Mouse (Mus musculus): ENCODE results near the gene Gpr107. TPM values are rescaled to one million over a fixed set of nuclear protein-coding genes. Genes with fewer than 3 reads are reported as not detected.

Gpr107 gene
- total RNA-seq (2021): 10 to 100 TPM; 45.0 to 52.4 TPM

DNA sequence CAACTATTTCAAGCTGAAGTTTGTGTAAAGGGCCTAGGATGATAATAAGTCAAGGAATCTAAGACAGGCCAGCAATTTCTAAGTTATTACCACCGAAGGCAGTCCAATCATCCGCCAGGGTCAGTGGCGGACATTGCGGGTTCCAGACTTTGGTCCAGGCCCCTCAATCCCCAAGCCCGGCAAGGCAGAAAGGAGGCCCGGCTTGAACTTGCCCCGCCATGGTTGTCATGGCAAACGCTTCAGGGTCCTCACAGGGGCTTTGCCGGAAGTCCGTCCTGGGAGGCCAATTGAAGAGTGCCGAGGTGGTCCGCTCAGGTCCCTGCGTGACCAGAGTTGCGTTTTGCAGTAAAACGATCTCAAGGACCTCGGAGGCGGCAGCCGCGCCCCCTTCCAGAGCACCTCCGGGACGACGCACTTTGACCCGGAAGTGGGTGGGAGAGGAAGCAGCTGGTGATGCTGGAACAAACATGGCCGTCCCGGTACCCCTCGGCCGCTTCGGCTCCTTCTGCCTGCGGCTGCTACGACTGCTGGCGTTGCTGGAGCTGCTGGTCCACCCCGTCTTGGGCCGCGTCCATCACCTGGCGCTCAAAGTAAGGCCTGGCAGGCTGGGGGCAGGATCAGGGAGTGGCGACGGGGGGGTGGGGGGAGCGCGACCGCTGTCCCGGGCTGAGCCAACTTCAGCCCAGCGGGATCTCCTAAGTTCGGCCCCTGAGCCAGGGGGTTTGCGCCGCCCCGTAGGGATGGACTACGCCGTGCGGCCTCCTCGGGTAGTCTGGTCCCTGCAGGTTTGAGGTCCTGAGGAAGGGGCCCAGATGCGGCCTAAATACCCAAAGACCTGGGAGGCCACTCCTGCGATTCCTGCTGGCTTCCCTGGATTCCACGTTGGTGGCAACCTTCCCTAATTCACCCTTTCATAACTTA, at the start of gene Gpr107:
Gpr107 (plus strand) TSS at position 425 of the 921 bp plus-strand sequence.
- DNase-seq (ENCODE audit: low spot score in 2 of 2): peak; percentile 82 to 84
- intact Hi-C loops (cut with DNase I): no loop called here

DNA sequence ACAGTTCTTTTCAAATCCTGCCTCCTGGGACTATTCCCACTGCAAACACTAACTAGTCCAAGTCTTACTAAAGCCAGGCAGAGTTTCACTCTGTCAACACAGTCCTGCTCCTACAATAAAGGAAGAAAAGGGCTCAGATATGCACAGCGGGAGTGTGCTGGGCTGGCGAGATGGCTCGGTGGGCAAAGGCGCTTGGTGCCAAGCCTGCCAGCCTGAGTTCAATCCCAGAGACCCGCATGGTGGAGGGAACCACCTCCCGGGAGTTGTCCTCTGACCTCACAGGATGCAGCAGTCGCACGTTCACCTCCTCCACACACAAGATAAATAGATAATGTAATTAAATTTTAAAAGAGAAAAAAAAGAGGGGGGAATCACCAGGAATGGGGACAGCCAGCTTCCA, 48.8 kb upstream of the Gpr107 start:
- no peak for DNase-seq (ENCODE audit: low spot score in 2 of 2)

DNA sequence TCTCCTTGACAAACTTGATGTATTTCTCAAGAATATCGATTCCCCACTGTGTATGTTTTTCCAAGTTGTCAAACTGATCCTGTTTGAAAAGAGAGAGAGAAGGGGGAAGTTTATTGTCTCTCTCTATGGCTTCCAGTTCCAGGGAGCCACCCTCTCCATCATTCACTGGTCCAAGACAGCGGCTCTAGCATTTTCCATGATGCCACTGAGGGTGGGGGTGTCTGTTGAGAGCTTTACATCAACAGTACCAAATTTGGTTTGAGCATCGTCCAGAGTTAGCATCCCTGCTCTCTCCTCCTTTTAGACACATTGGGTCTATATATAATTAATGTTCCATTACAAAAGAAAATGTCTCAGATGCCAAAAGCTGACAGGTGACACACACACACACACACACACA, 46.8 kb upstream of the Gpr107 start:
- peak in 1 of 2 experiments; percentile 21 for DNase-seq (ENCODE audit: low spot score in 2 of 2)
- intact Hi-C loops (cut with DNase I): no loop called here

More for the DNA sequence above, 48.8 kb upstream of the Gpr107 start:
- intact Hi-C loops (cut with DNase I): no loop called here

DNA sequence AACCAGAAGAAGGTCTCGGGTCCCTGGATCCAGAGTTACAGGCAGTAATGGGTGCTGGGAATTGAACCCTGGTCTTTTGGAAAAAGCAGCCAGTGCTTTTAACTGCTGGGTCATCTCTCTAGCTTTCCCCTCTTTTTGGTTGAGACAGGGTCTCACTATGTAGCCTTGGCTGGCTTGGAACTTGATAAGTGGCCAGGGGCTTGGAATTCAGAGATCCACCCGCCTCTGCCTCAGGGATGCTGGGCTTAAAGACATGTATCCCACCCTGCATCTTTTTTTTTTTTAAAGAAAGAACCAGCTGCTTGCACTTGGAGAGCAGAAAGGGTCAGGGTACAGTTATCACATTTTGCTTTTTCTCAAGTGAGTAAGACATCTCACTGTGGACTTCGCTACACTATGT, 46.1 kb upstream of the Gpr107 start:
- intact Hi-C loops (cut with DNase I): no loop called here
- DNase-seq (ENCODE audit: low spot score in 2 of 2): no peak

DNA sequence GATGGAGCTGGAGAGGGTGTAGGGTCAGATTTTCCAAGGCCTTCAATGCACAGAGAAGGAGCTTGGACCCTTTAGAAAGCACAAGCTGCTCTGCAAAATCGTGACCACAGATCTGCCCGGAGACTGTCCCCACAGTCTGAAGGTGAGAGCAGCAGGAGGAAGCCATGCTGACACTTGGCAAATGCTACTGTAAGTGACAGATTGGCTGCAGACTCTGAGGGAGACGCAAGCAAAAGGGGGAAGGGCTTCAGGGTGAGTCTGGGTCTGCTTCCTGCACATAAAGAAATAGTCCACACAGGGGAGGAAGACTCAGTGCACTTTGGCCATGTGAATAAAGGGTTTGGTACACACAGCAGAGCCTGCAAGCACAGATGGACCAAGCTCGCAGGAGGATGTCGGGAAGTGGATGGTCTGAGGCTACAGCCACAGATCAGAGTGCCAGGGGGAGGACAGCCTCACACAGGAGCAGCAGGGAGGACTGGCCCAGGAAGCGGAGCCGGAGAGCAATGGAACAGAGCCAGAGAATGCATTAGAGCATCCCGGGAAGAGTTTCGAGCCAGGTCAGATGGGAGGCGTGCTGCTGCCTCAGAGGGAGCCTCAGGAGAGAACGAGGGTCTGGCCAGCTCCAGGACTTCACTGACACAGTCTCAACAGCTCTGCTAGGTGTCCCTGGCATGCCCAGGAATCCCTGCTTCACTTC, 45.3 kb upstream of the Gpr107 start:
- peak in 1 of 2 experiments; percentile 32 for DNase-seq (ENCODE audit: low spot score in 2 of 2)

DNA sequence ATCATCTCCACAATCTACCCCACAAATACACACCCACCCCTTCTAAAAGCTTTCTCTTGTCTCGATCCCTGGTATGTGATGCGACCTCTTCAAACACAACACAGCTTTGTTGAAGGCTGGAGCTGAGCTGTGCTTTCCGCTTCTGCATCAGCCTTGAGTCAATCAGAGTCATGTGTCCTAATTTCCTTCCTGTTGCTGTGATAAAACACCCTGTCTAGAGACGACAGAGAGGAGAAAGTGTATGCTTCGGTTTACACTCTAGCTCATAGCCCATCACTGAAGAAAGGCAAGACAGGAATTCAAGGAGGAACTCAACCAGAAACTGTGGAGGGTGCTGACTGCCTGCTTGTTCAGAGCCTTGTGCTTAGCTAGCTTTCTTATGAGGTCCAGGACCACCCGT, 43.9 kb upstream of the Gpr107 start:
- intact Hi-C loops (cut with DNase I): no loop called here

More for the DNA sequence above, 45.3 kb upstream of the Gpr107 start:
- intact Hi-C loops (cut with DNase I): no loop called here

DNA sequence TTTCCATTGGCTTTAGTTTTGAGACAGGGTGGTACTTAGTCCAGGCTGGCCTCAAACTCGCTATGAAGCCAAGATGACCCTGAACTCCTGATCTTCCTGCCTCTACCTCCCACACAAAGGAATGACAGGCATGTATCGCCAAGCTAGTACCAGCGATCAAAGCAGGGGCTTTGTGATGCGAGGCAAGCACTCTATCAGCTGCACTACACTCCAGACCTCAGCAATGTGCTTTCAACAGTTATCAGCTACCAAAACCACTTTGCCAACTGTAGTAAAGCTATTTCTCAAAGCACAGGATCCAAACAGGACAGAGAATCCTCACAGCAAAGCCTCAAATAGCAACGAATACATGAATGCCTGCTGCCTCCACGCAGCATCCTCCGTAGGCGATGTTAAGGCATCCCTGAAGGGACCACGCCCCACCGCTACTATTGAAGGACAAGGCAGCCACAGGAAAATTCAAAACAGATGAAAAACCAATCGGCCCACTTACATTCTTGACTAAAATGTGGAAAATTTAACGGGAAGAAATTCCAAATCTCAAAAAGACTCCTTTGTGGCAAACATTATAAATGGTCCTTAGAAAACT, 42.1 kb upstream of the Gpr107 start:
- peak in 1 of 2 experiments; percentile 70 for DNase-seq (ENCODE audit: low spot score in 2 of 2)
- intact Hi-C loops (cut with DNase I): no loop called here

More for the DNA sequence above, 43.9 kb upstream of the Gpr107 start:
- DNase-seq (ENCODE audit: low spot score in 2 of 2): no peak

DNA sequence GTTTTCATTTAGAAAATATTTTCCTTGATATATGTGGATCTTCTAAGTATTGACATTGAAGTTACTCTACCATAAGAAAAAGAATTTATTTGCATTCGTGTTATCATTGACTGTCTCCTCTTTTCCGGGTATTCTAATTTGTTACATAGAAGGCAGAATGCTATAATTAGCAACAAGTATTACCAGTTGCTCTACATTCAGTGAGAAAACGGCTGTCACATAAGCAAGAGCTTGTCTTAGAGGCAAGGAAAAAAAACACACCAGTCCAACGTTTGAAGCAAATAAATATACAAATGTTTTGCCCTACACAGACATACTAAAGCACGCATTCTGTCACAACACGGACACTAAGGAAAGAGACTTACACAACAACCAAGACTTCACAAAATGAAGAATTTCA, 40.4 kb upstream of the Gpr107 start:
- DNase-seq (ENCODE audit: low spot score in 2 of 2): no peak
- intact Hi-C loops (cut with DNase I): no loop called here

DNA sequence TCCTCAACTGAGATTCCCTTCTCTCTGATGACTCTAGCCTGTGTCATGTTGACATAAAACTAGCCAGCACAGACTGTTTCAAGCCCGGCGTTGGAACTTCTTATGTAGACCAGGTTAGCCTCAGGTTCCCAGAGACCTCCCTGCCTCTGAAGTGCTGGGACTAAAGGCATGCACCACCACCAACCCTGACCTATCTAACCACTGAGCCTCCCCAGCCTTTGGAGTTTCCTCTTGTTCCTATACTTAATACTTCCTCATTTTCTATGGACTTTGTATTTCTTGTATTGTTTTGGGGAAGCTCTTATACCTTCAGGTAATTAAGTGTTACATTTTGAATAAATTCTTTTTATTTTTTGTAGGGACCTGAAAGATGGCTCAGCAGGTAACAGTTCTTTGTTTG, 37.9 kb upstream of the Gpr107 start:
- no peak for DNase-seq (ENCODE audit: low spot score in 2 of 2)
- intact Hi-C loops (cut with DNase I): no loop called here

DNA sequence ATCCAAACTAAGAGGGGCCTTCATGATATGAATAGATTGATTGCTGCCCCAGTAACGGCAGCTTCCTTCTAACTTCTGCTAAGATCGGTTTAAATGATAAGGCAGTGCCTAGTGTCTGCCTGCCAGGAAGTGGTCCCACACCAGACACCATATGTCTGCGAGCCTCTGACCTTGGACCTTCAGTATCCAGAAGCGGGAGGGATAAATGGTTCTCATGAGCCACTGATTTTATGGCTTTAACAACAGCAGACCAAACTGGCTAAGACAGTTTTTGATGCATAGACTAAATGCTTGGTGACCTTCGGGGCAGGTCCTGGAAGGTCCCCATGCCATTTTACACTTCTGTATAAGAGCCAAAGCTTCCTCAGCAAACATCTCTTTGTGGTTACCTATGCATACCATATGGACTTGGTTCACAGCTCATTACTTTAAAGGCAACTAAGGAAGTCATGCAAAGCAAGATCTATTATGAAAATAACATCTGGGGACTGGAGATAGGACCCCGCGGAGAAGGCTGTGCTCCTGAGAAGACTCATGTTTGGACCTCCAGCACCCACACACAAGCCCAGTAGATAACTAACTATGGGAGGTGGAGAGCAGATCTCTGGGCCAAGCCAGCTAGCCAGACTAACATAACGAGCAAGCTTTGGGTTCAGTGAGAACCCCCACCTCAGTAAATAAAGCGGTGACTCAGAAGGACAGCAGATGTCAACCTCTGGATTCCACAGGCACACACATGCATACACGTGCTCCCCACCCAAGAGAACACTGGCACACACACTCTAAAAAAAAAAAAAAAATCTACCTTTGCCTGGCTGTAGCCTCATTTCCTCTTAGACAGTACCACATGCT, 36.8 kb upstream of the Gpr107 start:
- intact Hi-C loops (cut with DNase I): no loop called here
- DNase-seq (ENCODE audit: low spot score in 2 of 2): no peak

DNA sequence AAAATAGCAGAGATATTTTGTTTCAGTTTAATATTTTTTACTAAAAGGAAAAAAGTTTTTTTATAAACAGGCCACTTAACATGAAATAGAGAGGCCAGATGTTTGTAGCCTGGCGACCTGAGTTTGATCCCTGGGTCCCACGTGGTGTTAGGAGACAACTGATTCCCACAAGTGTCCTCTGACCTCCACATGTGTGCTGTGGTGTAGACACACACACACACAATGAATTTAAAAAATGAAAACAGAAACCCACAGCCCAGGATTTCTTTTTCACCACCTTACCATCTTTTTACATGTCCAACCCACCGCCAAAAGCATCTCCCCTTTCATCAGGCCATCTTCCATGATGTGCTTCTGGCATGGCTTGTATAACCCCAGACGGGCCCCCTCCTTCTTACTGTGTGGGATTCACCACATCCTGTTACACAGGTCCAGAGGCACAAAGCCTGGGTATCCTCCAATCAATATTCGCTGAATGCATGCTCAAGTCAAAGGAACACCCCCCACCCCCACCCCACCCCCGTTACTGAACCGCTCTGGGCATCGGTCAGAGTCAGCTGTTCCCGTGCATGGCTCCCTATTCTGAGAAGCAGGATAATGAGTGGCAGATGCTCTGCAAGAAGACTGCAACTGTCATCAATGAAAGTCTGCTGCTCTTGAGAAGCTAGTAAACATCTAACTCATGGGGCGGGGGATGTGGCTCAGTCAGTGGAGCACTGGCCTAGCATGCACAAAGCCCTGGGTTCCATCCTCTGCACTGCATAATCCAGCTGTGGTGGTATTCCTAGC, 36.0 kb upstream of the Gpr107 start:
- intact Hi-C loops (cut with DNase I): no loop called here

DNA sequence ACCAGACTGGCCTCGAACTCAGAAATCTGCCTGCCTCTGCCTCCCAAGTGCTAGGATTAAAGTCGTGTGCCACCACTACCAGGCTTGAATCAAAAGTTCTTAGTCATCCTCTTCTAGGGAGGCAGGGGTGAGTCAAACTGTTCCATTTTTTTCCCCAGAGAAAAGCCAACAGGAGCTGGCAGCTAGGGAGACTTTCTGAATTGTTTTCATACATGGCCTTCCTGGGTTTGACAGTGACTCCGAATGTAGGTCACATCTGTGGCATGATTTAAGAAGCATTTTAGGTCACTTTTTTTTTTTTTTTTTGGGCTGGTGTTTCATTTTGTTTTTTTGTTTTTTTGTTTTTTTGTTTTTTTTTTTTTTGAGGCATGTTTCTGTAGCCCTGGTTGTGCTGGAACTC, 33.9 kb upstream of the Gpr107 start:
- intact Hi-C loops (cut with DNase I): no loop called here
- no peak for DNase-seq (ENCODE audit: low spot score in 2 of 2)

More for the DNA sequence above, 36.0 kb upstream of the Gpr107 start:
- DNase-seq (ENCODE audit: low spot score in 2 of 2): no peak

DNA sequence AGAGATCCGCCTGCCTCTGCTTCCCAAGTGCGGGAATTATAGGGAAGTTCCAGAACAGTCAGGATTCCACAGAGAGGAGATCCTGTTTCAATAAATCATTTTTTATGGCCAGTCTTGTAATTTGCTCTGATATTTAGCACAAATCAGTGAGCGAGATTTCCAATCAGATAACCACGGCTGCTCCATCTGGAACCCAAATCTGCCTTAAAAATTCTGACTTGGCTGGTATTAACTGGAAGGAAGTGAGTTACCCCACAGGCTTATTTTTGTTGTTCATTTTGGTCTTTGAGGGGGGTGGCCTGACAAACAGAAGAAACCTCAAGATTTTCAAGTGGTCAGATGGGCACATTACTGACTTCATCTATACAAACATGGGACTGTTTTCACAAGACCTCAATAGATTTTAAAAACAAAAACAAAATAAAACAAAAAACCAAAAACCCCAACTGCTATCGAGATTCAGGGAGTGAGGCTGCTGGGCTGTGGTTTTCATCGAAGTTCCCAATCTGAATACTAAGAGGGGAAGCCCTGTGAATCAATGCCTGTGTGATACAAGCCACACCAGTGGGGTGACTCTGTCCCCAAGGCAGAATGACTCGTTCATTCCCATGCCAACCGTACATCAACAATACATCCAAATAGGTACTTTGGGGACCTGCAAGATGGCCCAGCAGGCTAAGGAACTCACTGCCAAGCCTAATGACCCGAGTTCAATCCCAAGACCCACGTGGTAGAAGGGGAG, 33.3 kb upstream of the Gpr107 start:
- DNase-seq (ENCODE audit: low spot score in 2 of 2): no peak
- intact Hi-C loops (cut with DNase I): no loop called here

DNA sequence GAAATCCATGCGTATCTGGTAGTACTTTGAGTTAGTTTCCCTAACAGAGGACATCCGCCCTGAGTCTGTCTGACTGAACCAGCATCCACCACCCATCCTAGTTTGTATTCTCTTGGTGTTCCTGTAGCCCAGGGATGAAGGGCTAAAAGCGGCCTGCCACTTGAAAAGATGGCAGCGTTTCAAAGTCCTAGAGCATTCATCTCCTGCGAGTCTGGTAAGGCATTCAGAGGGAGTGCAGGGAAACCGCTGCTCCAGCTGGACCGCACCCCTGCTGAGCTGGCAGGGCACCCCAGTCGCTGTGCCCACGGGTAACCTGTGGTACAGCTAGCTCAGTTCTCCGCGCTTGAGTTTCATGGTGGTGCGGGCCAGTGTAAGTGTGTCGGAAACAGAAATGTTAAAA, 32.3 kb upstream of the Gpr107 start:
- intact Hi-C loops (cut with DNase I): no loop called here
- peak; percentile 45 to 77 for DNase-seq (ENCODE audit: low spot score in 2 of 2)

DNA sequence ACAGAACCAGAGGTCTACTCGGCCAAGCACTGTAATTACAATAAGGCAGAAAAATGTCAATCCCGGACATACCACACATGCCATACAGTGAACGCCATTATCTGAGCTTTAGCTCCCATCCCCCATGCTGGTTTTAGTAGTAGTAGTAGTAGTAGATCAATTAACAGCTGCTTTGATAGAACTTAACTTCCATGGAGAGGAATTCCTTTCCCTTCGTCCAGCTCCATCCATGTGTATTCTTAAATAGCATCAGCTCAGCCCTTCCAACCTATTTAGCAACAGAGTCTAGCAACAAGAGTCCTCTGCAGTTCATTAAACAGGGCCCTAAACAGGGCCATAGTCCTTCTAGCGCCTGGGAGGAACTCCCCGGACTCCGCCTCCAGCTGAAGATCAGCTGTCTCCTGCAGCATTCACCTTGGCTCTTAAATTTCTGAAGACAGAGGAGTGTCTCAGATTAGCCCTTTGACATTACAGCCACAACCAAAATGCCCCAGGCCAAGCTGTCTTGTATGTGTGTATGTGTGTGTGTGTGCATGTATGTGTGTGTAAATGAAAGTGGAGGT, 30.9 kb upstream of the Gpr107 start:
- intact Hi-C loops (cut with DNase I): no loop called here
- no peak for DNase-seq (ENCODE audit: low spot score in 2 of 2)

DNA sequence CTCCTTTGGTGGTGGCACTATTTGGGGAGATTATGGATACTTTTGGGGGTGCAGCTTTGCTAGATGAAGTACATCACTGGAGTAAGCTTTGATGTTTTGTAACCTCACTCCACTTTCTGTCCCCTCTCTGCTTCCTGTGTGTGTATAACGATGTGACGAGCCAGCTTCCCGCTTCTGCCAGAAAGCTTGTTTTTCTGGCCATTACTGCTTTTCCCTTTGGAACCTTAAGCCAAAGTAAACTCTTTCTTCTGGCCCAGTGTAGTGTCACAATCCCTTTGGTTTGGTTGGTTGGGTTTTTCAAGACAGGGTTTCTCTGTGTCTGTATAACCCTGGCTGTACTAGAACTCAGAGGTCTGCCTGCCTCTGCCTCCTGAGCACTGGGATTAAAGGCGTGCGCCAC, 29.3 kb upstream of the Gpr107 start:
- DNase-seq (ENCODE audit: low spot score in 2 of 2): no peak
- intact Hi-C loops (cut with DNase I): no loop called here

DNA sequence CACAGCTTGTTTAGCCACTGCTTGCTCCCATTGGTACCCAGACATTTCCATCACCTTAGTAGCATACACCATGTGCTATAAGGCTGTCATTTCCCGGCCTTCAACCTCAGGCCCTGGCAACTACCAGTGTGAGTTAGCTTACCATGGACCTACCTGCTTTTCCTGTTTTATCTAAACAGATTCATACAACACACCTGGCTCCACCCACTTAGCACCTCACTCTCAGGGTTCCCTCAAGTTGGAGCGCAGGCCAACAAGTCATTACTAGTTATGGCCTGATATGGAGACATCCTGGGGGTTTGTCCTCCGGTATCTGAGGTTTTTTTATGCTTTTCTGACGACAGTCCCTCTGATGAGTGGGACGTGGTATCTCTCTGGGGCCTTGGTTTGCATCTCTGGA, 28.6 kb upstream of the Gpr107 start:
- no peak for DNase-seq (ENCODE audit: low spot score in 2 of 2)
- intact Hi-C loops (cut with DNase I): no loop called here

DNA sequence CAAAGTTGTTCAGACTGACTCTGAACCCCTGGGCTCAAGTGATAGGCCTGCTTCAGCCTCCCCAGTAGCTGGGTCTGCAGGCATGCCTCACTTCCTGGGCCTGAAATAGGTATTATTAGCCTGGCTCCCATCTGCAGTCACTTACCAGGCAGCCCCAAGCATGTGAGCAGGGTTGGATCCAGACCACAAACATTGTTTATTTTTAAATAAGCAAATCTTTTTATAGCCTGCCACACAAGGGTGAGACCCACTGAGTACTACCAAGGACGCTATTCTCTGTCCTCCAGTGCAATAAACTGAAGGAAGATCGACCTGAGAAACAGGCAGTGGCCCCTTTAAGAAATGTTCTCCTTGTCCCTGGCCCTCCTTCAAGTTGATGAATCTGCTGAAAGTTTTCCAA, 27.4 kb upstream of the Gpr107 start:
- intact Hi-C loops (cut with DNase I): no loop called here

More for the DNA sequence above, 27.4 kb upstream of the Gpr107 start:
- no peak for DNase-seq (ENCODE audit: low spot score in 2 of 2)

Measured in left cerebral cortex, postnatal 25 days (tissue).